Mouse (Mus musculus) Muller cell, postnatal 12 days (primary cell): ENCODE data around the gene Nfia.

Source experiments
- DNase-seq: peaks from one replicate; pipeline ENCODE4 v3.0.0-alpha.2; 2015; ENCODE audit errors: inconsistent ontology term

Nfia gene

GRCm38 (mm10) chr4:97814515-97814914, 42.0 kb downstream of the Nfia start:
- DNase-seq: no peak

- DNase-seq: no peak
Observed at GRCm38 (mm10) chr4:97816001-97816400, 43.5 kb downstream of the Nfia start.

- no peak for DNase-seq
Observed at GRCm38 (mm10) chr4:97816753-97817152, 44.2 kb downstream of the Nfia start.

GRCm38 (mm10) chr4:97817741-97818140, 45.2 kb downstream of the Nfia start:
- DNase-seq: peak; percentile 95

- DNase-seq: no peak
Observed at GRCm38 (mm10) chr4:97818498-97818897, 46.0 kb downstream of the Nfia start.

- DNase-seq: no peak
Observed at GRCm38 (mm10) chr4:97819101-97819500, 46.6 kb downstream of the Nfia start.

GRCm38 (mm10) chr4:97820474-97821259, 48.1 kb downstream of the Nfia start:
- DNase-seq: no peak

GRCm38 (mm10) chr4:97821556-97822251, 49.2 kb downstream of the Nfia start:
- DNase-seq: peak; percentile 59

GRCm38 (mm10) chr4:97823512-97823911, 51.0 kb downstream of the Nfia start:
- no peak for DNase-seq

GRCm38 (mm10) chr4:97824451-97824850, 51.9 kb downstream of the Nfia start:
- peak; percentile 75 for DNase-seq

GRCm38 (mm10) chr4:97825432-97825831, 52.9 kb downstream of the Nfia start:
- no peak for DNase-seq

GRCm38 (mm10) chr4:97825841-97826240, 53.3 kb downstream of the Nfia start:
- DNase-seq: no peak

GRCm38 (mm10) chr4:97827115-97827514, 54.6 kb downstream of the Nfia start:
- peak; percentile 67 for DNase-seq

GRCm38 (mm10) chr4:97828579-97828978, 56.0 kb downstream of the Nfia start:
- DNase-seq: no peak

GRCm38 (mm10) chr4:97829336-97830050, 57.0 kb downstream of the Nfia start:
- no peak for DNase-seq

- DNase-seq: no peak
Observed at GRCm38 (mm10) chr4:97830051-97830853, 57.7 kb downstream of the Nfia start.

GRCm38 (mm10) chr4:97830935-97831608, 58.5 kb downstream of the Nfia start:
- DNase-seq: no peak

- DNase-seq: no peak
Observed at GRCm38 (mm10) chr4:97831611-97832278, 59.2 kb downstream of the Nfia start.

- no peak for DNase-seq
Observed at GRCm38 (mm10) chr4:97832279-97832640, 59.7 kb downstream of the Nfia start.

- DNase-seq: peak; percentile 77
Observed at GRCm38 (mm10) chr4:97836812-97837211, 64.3 kb downstream of the Nfia start.

- no peak for DNase-seq
Observed at GRCm38 (mm10) chr4:97837724-97838123, 65.2 kb downstream of the Nfia start.
